Mouse (Mus musculus) small intestine, adult 2 months (tissue): ENCODE measurements around the gene Nmu. TPM values are rescaled to one million over a fixed set of nuclear protein-coding genes. Genes with fewer than 3 reads are reported as not detected.

Experiments
- H3K27ac ChIP-seq: fragments of 200-500 bp; 2 replicates; pipeline ENCODE4 v1.5.1; 2012; ENCODE audit warnings: low read depth, low read length, control low read depth, inconsistent platforms; ENCODE audit not compliant: insufficient read depth
- H3K27me3 ChIP-seq: fragments of 200-500 bp; 2 replicates; pipeline ENCODE4 v1.6.1; 2012; ENCODE audit warnings: mild to moderate bottlenecking, moderate library complexity, low read length, inconsistent platforms; ENCODE audit not compliant: control insufficient read depth, insufficient read depth
- H3K36me3 ChIP-seq: fragments of 200-500 bp; 2 replicates; pipeline ENCODE4 v1.6.1; 2012; ENCODE audit warnings: mild to moderate bottlenecking, low read length, control low read depth, inconsistent platforms; ENCODE audit not compliant: control insufficient read depth, insufficient read depth
- H3K4me1 ChIP-seq: fragments of 200-500 bp; 2 replicates; pipeline ENCODE4 v1.6.1; 2012; ENCODE audit warnings: low read length, inconsistent platforms, mixed read lengths; ENCODE audit not compliant: control insufficient read depth, insufficient read depth, insufficient read length
- H3K4me3 ChIP-seq: fragments of 200-500 bp; 2 replicates; pipeline ENCODE4 v1.5.1; 2012; ENCODE audit warnings: low read depth, mild to moderate bottlenecking, control low read depth, inconsistent platforms, low read length, moderate library complexity
- CTCF ChIP-seq: fragments of 200-500 bp; IDR thresholded peaks from 2 replicates; pipeline ENCODE4 v1.5.1; 2012; ENCODE audit warnings: low read depth, mild to moderate bottlenecking, control low read depth, inconsistent platforms, low read length, moderate library complexity, mixed read lengths; ENCODE audit not compliant: insufficient replicate concordance, insufficient read length; ENCODE audit errors: extremely low read depth
- POLR2A ChIP-seq: fragments of 200-500 bp; IDR thresholded peaks from 2 replicates; pipeline ENCODE4 v1.6.1; 2012; ENCODE audit warnings: low read depth, mild to moderate bottlenecking, control low read depth, inconsistent platforms, low read length, moderate library complexity
- WGBS: fragments of 180-500 bp; shearing (Covaris S2); methylation state at CpG from one replicate; pipeline ENCODE4 v1.1.7; 2018; 5-methylcytosine and 5-hydroxymethylcytosine counted together
- polyA plus RNA-seq: library from polyadenylated mRNA; depleted of rRNA; stranded (reverse); fragments of >200 nt; gene quantifications from 2 replicates; pipeline ENCODE4 v1.2.3, GENCODE M21; 2012

The Nmu gene
- polyA plus RNA-seq, 1 experiment: 5.2 TPM

- 50% methylated on average over 11 of the region's 11 CpGs for WGBS
- Histone ChIP-seq H3K27ac (no peak overlapping the region), H3K4me1 (no peaks in the 10 kb centered on the region; the same call in 1 of the 2 replicates), H3K27me3 (no peaks in the 10 kb centered on the region), H3K4me3 (no peak overlapping the region), H3K36me3 (no peaks in the 10 kb centered on the region)
- TF ChIP-seq POLR2A (no peak), CTCF (no peak)
Measured at GRCm38 (mm10) chr5:76321249-76322196, 42.1 kb downstream of the Nmu start.

- no peak for TF ChIP-seq POLR2A
- no peak for TF ChIP-seq CTCF
- no peaks in the 10 kb centered on the region for H3K36me3 ChIP-seq
- WGBS: 57% methylated on average over 2 of the region's 2 CpGs
- H3K27ac ChIP-seq: no peak overlapping the region
- H3K4me1 ChIP-seq: peaks cover 5% of the 10 kb centered on the region; the same call in 1 of the 2 replicates
- no peak overlapping the region for H3K4me3 ChIP-seq
- H3K27me3 ChIP-seq: no peaks in the 10 kb centered on the region
Measured at GRCm38 (mm10) chr5:76308206-76308605, 55.4 kb downstream of the Nmu start.

GRCm38 (mm10) chr5:76306261-76306660 lies 57.3 kb downstream of the Nmu start:
- peaks cover 5% of the 10 kb centered on the region; the same call in 1 of the 2 replicates for H3K4me1 ChIP-seq
- no peak overlapping the region for H3K4me3 ChIP-seq
- H3K27me3 ChIP-seq: no peaks in the 10 kb centered on the region
- H3K36me3 ChIP-seq: no peaks in the 10 kb centered on the region
- WGBS: 25% methylated on average over 3 of the region's 3 CpGs
- peak overlapping the region; percentile 94; the same call in 1 of the 2 replicates for H3K27ac ChIP-seq
- TF ChIP-seq POLR2A: no peak
- no peak for TF ChIP-seq CTCF

- 12% methylated on average over 8 of the region's 8 CpGs for WGBS
- Histone ChIP-seq H3K27ac (peak overlapping the region; percentile 94), H3K36me3 (no peaks in the 10 kb centered on the region), H3K4me1 (peaks cover 5% of the 10 kb centered on the region; the same call in 1 of the 2 replicates), H3K27me3 (no peaks in the 10 kb centered on the region), H3K4me3 (peak overlapping the region; percentile 46)
- TF ChIP-seq POLR2A (no peak; the same call in 1 of the 2 replicates), CTCF (no peak)
Measured at GRCm38 (mm10) chr5:76305616-76306015, 58.0 kb downstream of the Nmu start.

GRCm38 (mm10) chr5:76304452-76305341 lies 58.9 kb downstream of the Nmu start, which contains the start of gene Clock:
Clock (minus strand) TSS chr5:76304792.
- TF ChIP-seq POLR2A (peak; percentile 75), CTCF (no peak)
- Histone ChIP-seq H3K36me3 (no peaks in the 10 kb centered on the region), H3K4me3 (peak within 1 kb of the TSS; percentile 81), H3K27me3 (no peaks in the 10 kb centered on the region), H3K27ac (peak within 1 kb of the TSS; percentile 94), H3K4me1 (peaks cover 5% of the 10 kb centered on the region; the same call in 1 of the 2 replicates)
- WGBS: under 1% methylated on average over 103 of the region's 104 CpGs

GRCm38 (mm10) chr5:76303745-76304451 lies 59.7 kb downstream of the Nmu start:
- Histone ChIP-seq H3K27ac (peak overlapping the region; percentile 93), H3K36me3 (no peaks in the 10 kb centered on the region), H3K27me3 (no peaks in the 10 kb centered on the region), H3K4me1 (peaks cover 2% of the 10 kb centered on the region; the same call in 1 of the 2 replicates), H3K4me3 (peak overlapping the region; percentile 81)
- TF ChIP-seq POLR2A (no peak), CTCF (no peak)
- WGBS: 1% methylated on average over 99 of the region's 100 CpGs
